Mouse (Mus musculus): Measurements from ENCODE around the gene Ppp6r3. TPM values are rescaled to one million over a fixed set of nuclear protein-coding genes. Genes with fewer than 3 reads are reported as not detected.

Ppp6r3 gene
- 10 to 100 TPM; 82.7 to 88.5 TPM for total RNA-seq (2021)
- long read RNA-seq, experiment 1, full-length matches to known transcripts, result 6 of 30 reads
- long read RNA-seq, experiment 1, partial matches to known transcripts, result 7 of 30 reads
- long read RNA-seq, experiment 1, other reads (novel, unspliced or antisense), result 17 of 30 reads
- long read RNA-seq, experiment 2, full-length matches to known transcripts, result 10 of 32 reads
- long read RNA-seq, experiment 2, partial matches to known transcripts, result 5 of 32 reads
- long read RNA-seq, experiment 2, other reads (novel, unspliced or antisense), result 17 of 32 reads

GRCm38 (mm10) chr19:3575632-3576384 lies at the start of gene Ppp6r3:
TSS of gene Ppp6r3 (minus strand) at chr19:3575749.
- DNase-seq (ENCODE audit: low spot score in 2 of 2), result peak; percentile 97 to 98
- peak within 1 kb of the TSS; percentile 99 for H3K27ac ChIP-seq
- H3K4me3 ChIP-seq, result peak within 1 kb of the TSS; percentile 91
- no peak for TF ChIP-seq CTCF (conservative IDR thresholded peaks at IDR 0.05)

GRCm38 (mm10) chr19:3625111-3625510 lies 49.6 kb upstream of the Ppp6r3 start:
- DNase-seq (ENCODE audit: low spot score in 2 of 2), result no peak

GRCm38 (mm10) chr19:3623824-3624223 lies 48.3 kb upstream of the Ppp6r3 start:
- H3K27ac ChIP-seq, result no peak overlapping the region
- peak; percentile 29 to 38 for DNase-seq (ENCODE audit: low spot score in 2 of 2)
- TF ChIP-seq CTCF (conservative IDR thresholded peaks at IDR 0.05), result peak; percentile 70
- no peak overlapping the region for H3K4me3 ChIP-seq

More at GRCm38 (mm10) chr19:3625111-3625510, 49.6 kb upstream of the Ppp6r3 start:
- H3K4me3 ChIP-seq, result no peak overlapping the region
- H3K27ac ChIP-seq, result no peak overlapping the region
- TF ChIP-seq CTCF (conservative IDR thresholded peaks at IDR 0.05), result no peak

GRCm38 (mm10) chr19:3623294-3623693 lies 47.7 kb upstream of the Ppp6r3 start:
- no peak overlapping the region for H3K4me3 ChIP-seq
- DNase-seq (ENCODE audit: low spot score in 2 of 2), result no peak
- no peak overlapping the region for H3K27ac ChIP-seq
- TF ChIP-seq CTCF (conservative IDR thresholded peaks at IDR 0.05), result 0 out of 2 replicates have a peak, but pooled peaks have one; percentile 24

GRCm38 (mm10) chr19:3620871-3621270 lies 45.3 kb upstream of the Ppp6r3 start:
- TF ChIP-seq CTCF (conservative IDR thresholded peaks at IDR 0.05), result no peak
- Histone ChIP-seq H3K27ac (no peak overlapping the region), H3K4me3 (no peak overlapping the region)
- DNase-seq (ENCODE audit: low spot score in 2 of 2), result no peak

GRCm38 (mm10) chr19:3619359-3619758 lies 43.8 kb upstream of the Ppp6r3 start:
- no peak overlapping the region for H3K4me3 ChIP-seq
- no peak overlapping the region for H3K27ac ChIP-seq
- DNase-seq (ENCODE audit: low spot score in 2 of 2), result no peak
- peak; percentile 65 for TF ChIP-seq CTCF (conservative IDR thresholded peaks at IDR 0.05)

- no peak for TF ChIP-seq CTCF (conservative IDR thresholded peaks at IDR 0.05)
- Histone ChIP-seq H3K4me3 (no peak overlapping the region), H3K27ac (no peak overlapping the region)
- no peak for DNase-seq (ENCODE audit: low spot score in 2 of 2)
These were observed 38.4 kb upstream of the Ppp6r3 start for GRCm38 (mm10) chr19:3613991-3614390.

- DNase-seq (ENCODE audit: low spot score in 2 of 2), result no peak
- no peak overlapping the region for H3K27ac ChIP-seq
- no peak for TF ChIP-seq CTCF (conservative IDR thresholded peaks at IDR 0.05)
- H3K4me3 ChIP-seq, result no peak overlapping the region
These were observed 37.2 kb upstream of the Ppp6r3 start for GRCm38 (mm10) chr19:3612534-3613273.

GRCm38 (mm10) chr19:3611730-3612129 lies 36.2 kb upstream of the Ppp6r3 start:
- Histone ChIP-seq H3K4me3 (no peak overlapping the region), H3K27ac (no peak overlapping the region)
- no peak for DNase-seq (ENCODE audit: low spot score in 2 of 2)
- no peak for TF ChIP-seq CTCF (conservative IDR thresholded peaks at IDR 0.05)

GRCm38 (mm10) chr19:3610886-3611285 lies 35.3 kb upstream of the Ppp6r3 start:
- no peak overlapping the region for H3K27ac ChIP-seq
- no peak for DNase-seq (ENCODE audit: low spot score in 2 of 2)
- H3K4me3 ChIP-seq, result no peak overlapping the region
- TF ChIP-seq CTCF (conservative IDR thresholded peaks at IDR 0.05), result no peak

- no peak overlapping the region for H3K4me3 ChIP-seq
- no peak for TF ChIP-seq CTCF (conservative IDR thresholded peaks at IDR 0.05)
- DNase-seq (ENCODE audit: low spot score in 2 of 2), result no peak
- H3K27ac ChIP-seq, result no peak overlapping the region
These were observed 34.3 kb upstream of the Ppp6r3 start for GRCm38 (mm10) chr19:3609826-3610225.

GRCm38 (mm10) chr19:3594316-3594715 lies 18.8 kb upstream of the Ppp6r3 start:
- no peak overlapping the region for H3K27ac ChIP-seq
- no peak overlapping the region for H3K4me3 ChIP-seq
- DNase-seq (ENCODE audit: low spot score in 2 of 2), result no peak
- no peak for TF ChIP-seq CTCF (conservative IDR thresholded peaks at IDR 0.05)
